9 mouse cellular contexts compared by ENCODE assay signal in the genomic region with DNA sequence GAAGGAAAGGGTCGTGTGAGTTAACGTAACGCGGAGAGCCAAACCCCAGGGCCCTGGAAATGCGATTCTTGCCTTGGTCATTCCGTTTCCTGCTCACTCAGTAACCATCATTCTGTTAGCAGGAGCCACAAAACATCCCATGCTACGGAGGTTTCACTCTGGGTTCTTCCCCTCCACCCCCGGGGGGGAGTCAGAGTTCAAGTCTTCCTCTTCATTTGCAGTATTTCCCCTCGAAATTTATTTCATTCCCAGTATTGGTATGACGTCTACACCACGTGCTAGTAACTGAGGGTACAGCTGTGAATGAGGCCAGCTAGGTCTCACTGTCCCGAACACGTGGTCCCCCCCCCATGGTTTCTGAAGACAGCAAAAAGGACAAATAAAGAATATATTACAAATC. TPM values are rescaled to one million over a fixed set of nuclear protein-coding genes. Genes with fewer than 3 reads are reported as not detected.
DNase-seq lines count a peak whose midpoint lies in the region; ATAC-seq and TF ChIP-seq lines count a peak whose summit lies in the region.
"Had no signal": no experiment of that assay in that cellular context is flagged by ENCODE, and none has a peak within 500 bp of the region (broad histone marks: within the 10 kb centered on the region; RNA-seq: fewer than 3 reads in every experiment).

No protein-coding gene starts in this region.

- TF ChIP-seq EP300 in liver, postnatal 0 days (IDR thresholded peaks at IDR 0.05; ENCODE audit: low read depth), result no peak

- no peaks in the 10 kb centered on the region for H3K9me3 ChIP-seq in heart, embryonic 14.5 days (ENCODE audit: control insufficient read depth, low read length)
- H3K9me3 ChIP-seq in ES-E14 (ENCODE audit: control insufficient read depth, insufficient read depth, low read depth, low read length), result no peaks in the 10 kb centered on the region
- no peaks in the 10 kb centered on the region for H3K9me3 ChIP-seq in forebrain, embryonic 15.5 days
- no peaks in the 10 kb centered on the region for H3K9me3 ChIP-seq in liver, postnatal 0 days (ENCODE audit: low read length)

- no peak for ATAC-seq in heart, embryonic 14.5 days (ENCODE audit: insufficient number of reproducible peaks, insufficient read depth, low FRiP score, low read depth)
- ATAC-seq in forebrain, embryonic 15.5 days (replicated peaks), result no peak
- no peak for ATAC-seq in liver, postnatal 0 days
- ATAC-seq: Patski had no signal

- in situ Hi-C loops in ES-E14 (cut with MboI; ENCODE audit: low sequenced_read_pairs in 2 of 2, unreplicated experiment in 2 of 2), result no loop called here

- no peak for TF ChIP-seq CTCF in liver, postnatal 0 days (IDR thresholded peaks at IDR 0.05; ENCODE audit: low read depth)

- H3K27ac ChIP-seq in heart, embryonic 14.5 days (replicated peaks in 1 of 2; ENCODE audit: control insufficient read depth in 1 of 2, insufficient read depth in 1 of 2, low read depth in 2 of 2, low read length in 2 of 2), result no peak overlapping the region
- H3K27ac ChIP-seq in ES-E14 (ENCODE audit: insufficient read depth, low read depth, low read length, poor library complexity, severe bottlenecking), result no peak overlapping the region; the same call in 1 of the 2 replicates
- no peak overlapping the region for H3K27ac ChIP-seq in forebrain, embryonic 15.5 days (replicated peaks)
- peak overlapping the region; percentile 88 for H3K27ac ChIP-seq in liver, postnatal 0 days (ENCODE audit: low read depth)

- intact Hi-C loops in heart, postnatal 25 days (cut with DNase I), result loop anchor here (10.0 kb wide), 1 partner anchor 925 kb away; the partner anchor contains the start of gene Strap

- H3K9ac ChIP-seq in heart, embryonic 14.5 days (ENCODE audit: low read length), result no peak overlapping the region; the same call in 1 of the 2 replicates
- H3K9ac ChIP-seq in ES-E14 (ENCODE audit: insufficient read depth, low read depth, low read length, poor library complexity, severe bottlenecking), result peak overlapping the region; percentile 93; the same call in 1 of the 2 replicates
- no peak overlapping the region for H3K9ac ChIP-seq in forebrain, embryonic 15.5 days (replicated peaks)
- peak overlapping the region; percentile 91 for H3K9ac ChIP-seq in liver, postnatal 0 days (replicated peaks)

- H3K36me3 ChIP-seq in heart, embryonic 14.5 days (ENCODE audit: control insufficient read depth, insufficient read depth, low read length), result peaks cover 30% of the 10 kb centered on the region
- H3K36me3 ChIP-seq in ES-E14 (ENCODE audit: control insufficient read depth, insufficient read depth, low read length, poor library complexity, severe bottlenecking), result peaks cover 20% of the 10 kb centered on the region
- H3K36me3 ChIP-seq in forebrain, embryonic 15.5 days, result peaks cover 29% of the 10 kb centered on the region
- H3K36me3 ChIP-seq in liver, postnatal 0 days (replicated peaks; ENCODE audit: insufficient read depth, low read length), result peaks cover 26% of the 10 kb centered on the region

- peak overlapping the region; percentile 6 to 77; a peak in 3 of 4 replicates for H3K4me3 ChIP-seq in heart, embryonic 14.5 days (ENCODE audit: control insufficient read depth in 1 of 2, insufficient read depth in 1 of 2, low read depth in 1 of 2, low read length in 2 of 2)
- H3K4me3 ChIP-seq in ES-E14 (ENCODE audit: insufficient read depth in 1 of 2, low read depth in 1 of 2, low read length in 2 of 2, poor library complexity in 1 of 2, severe bottlenecking in 1 of 2), result peak overlapping the region; percentile 80 to 98
- 0 out of 2 replicates have a peak overlapping the region, but pooled peaks have one; percentile 86 for H3K4me3 ChIP-seq in forebrain, embryonic 15.5 days
- peak overlapping the region; percentile 91 for H3K4me3 ChIP-seq in liver, postnatal 0 days (ENCODE audit: low read depth, low read length)

- WGBS in heart, embryonic 14.5 days, result 66% methylated on average over 13 of the region's 13 CpGs
- WGBS in forebrain, embryonic 15.5 days, result 82% methylated on average over 13 of the region's 13 CpGs
- 45% methylated on average over 13 of the region's 13 CpGs for WGBS in liver, postnatal 0 days (ENCODE audit: insufficient replicate concordance)

- H3K4me1 ChIP-seq in heart, embryonic 14.5 days (ENCODE audit: control insufficient read depth in 2 of 2, insufficient read depth in 2 of 2, low read length in 2 of 2), result peaks cover 7 to 14% of the 10 kb centered on the region in 2 experiments
- peaks cover 0 to 18% of the 10 kb centered on the region in 2 experiments; a peak in 2 of 4 replicates for H3K4me1 ChIP-seq in ES-E14 (ENCODE audit: control insufficient read depth in 2 of 2, insufficient read depth in 2 of 2, low read length in 2 of 2, poor library complexity in 1 of 2)
- H3K4me1 ChIP-seq in forebrain, embryonic 15.5 days, result peaks cover 25% of the 10 kb centered on the region
- peaks cover 24% of the 10 kb centered on the region for H3K4me1 ChIP-seq in liver, postnatal 0 days (ENCODE audit: insufficient read depth)

- H3K27me3 ChIP-seq in heart, embryonic 14.5 days (ENCODE audit: control insufficient read depth, insufficient read depth, low read length), result no peaks in the 10 kb centered on the region
- H3K27me3 ChIP-seq in forebrain, embryonic 15.5 days, result no peaks in the 10 kb centered on the region
- no peaks in the 10 kb centered on the region for H3K27me3 ChIP-seq in liver, postnatal 0 days (ENCODE audit: insufficient read depth, low read length)
- H3K27me3 ChIP-seq: Patski had no signal

- peak overlapping the region; percentile 91 for H3K4me2 ChIP-seq in heart, embryonic 14.5 days (ENCODE audit: low read length)
- peak overlapping the region; percentile 91 for H3K4me2 ChIP-seq in forebrain, embryonic 15.5 days (replicated peaks)
- peak overlapping the region; percentile 96 for H3K4me2 ChIP-seq in liver, postnatal 0 days (ENCODE audit: low read depth, low read length)

- DNase-seq in heart, postnatal 25 days (ENCODE audit: low spot score), result no peak
- no peak for DNase-seq in ES-E14 (ENCODE audit: low read depth, low spot score)
- DNase-seq in liver, postnatal 0 days, result no peak
- no peak for DNase-seq in embryo, embryonic 9.5 days (ENCODE audit: extremely low spot score)
- DNase-seq in right cerebral cortex, postnatal 4 days, result no peak
- no peak for DNase-seq in ovary, adult 18-20 months (ENCODE audit: low spot score)

TF ChIP-seq in ES-E14, 5 proteins besides CTCF, POLR2A, EP300 and RAD21:
- TF ChIP-seq ZC3H11A (IDR thresholded peaks at IDR 0.05; ENCODE audit: borderline replicate concordance, low read depth, low read length), result no peak
- no peak for TF ChIP-seq MAFK (IDR thresholded peaks at IDR 0.05; ENCODE audit: insufficient read depth, low read depth, low read length)

RNA-seq across cellular contexts. Expression of gene H2afj, which starts 1.6 kb away (rescaled TPM):
- polyA plus RNA-seq in heart, embryonic 14.5 days (2014; fragmentation: Nextera tagmentation; extraction: Ambion mirVana), result 71.4 TPM in 2 replicates
- 10 to 100 TPM; 28.3 to 33.9 TPM for total RNA-seq in heart, postnatal 25 days (2021)
- total RNA-seq in ES-E14 (2012; rRNA removed), result 185 and 274 TPM in 2 replicates
- polyA plus RNA-seq in forebrain, embryonic 15.5 days (2015; fragmentation: Nextera tagmentation; extraction: Ambion mirVana), result 120 and 132 TPM in 2 replicates
- polyA plus RNA-seq in liver, postnatal 0 days (2015; fragmentation: Nextera tagmentation; extraction: Ambion mirVana), result 147 and 152 TPM in 2 replicates

RNA-seq across cellular contexts. Expression of gene Hist4h4, which starts 5.5 kb away (rescaled TPM):
- polyA plus RNA-seq in heart, embryonic 14.5 days (2014; fragmentation: Nextera tagmentation; extraction: Ambion mirVana), result 0.20 and 0.35 TPM in 2 replicates
- 10 to 100 TPM in 1 of 2 experiments, 1 to 10 TPM in 1; 8.3 to 11.5 TPM for total RNA-seq in heart, postnatal 25 days (2021)
- 70.5 and 110 TPM in 2 replicates for total RNA-seq in ES-E14 (2012; rRNA removed)
- 0.97 and 1.1 TPM in 2 replicates for polyA plus RNA-seq in forebrain, embryonic 15.5 days (2015; fragmentation: Nextera tagmentation; extraction: Ambion mirVana)
- 1.1 and 1.4 TPM in 2 replicates for polyA plus RNA-seq in liver, postnatal 0 days (2015; fragmentation: Nextera tagmentation; extraction: Ambion mirVana)

RNA-seq across cellular contexts. Expression of gene BC049715, which starts 17.8 kb away (rescaled TPM):
- 1.1 and 2.3 TPM in 2 replicates for polyA plus RNA-seq in heart, embryonic 14.5 days (2014; fragmentation: Nextera tagmentation; extraction: Ambion mirVana)
- 1 to 10 TPM in 1 of 2 experiments, under 1 TPM in 1; 0.62 to 2.0 TPM for total RNA-seq in heart, postnatal 25 days (2021)
- 0.90 and 1.2 TPM in 2 replicates for total RNA-seq in ES-E14 (2012; rRNA removed)
- polyA plus RNA-seq in forebrain, embryonic 15.5 days (2015; fragmentation: Nextera tagmentation; extraction: Ambion mirVana), result 0.93 and 1.1 TPM in 2 replicates
- 0.44 and 0.99 TPM in 2 replicates for polyA plus RNA-seq in liver, postnatal 0 days (2015; fragmentation: Nextera tagmentation; extraction: Ambion mirVana)

RNA-seq across cellular contexts. Expression of gene Wbp11, which starts 18.4 kb away (rescaled TPM):
- 67.7 and 69.5 TPM in 2 replicates for polyA plus RNA-seq in heart, embryonic 14.5 days (2014; fragmentation: Nextera tagmentation; extraction: Ambion mirVana)
- total RNA-seq in heart, postnatal 25 days (2021), result 10 to 100 TPM; 57.0 to 63.3 TPM
- 33.5 and 41.7 TPM in 2 replicates for total RNA-seq in ES-E14 (2012; rRNA removed)
- 79.0 and 82.5 TPM in 2 replicates for polyA plus RNA-seq in forebrain, embryonic 15.5 days (2015; fragmentation: Nextera tagmentation; extraction: Ambion mirVana)
- polyA plus RNA-seq in liver, postnatal 0 days (2015; fragmentation: Nextera tagmentation; extraction: Ambion mirVana), result 32.8 and 33.8 TPM in 2 replicates

RNA-seq across cellular contexts. Expression of gene Smco3, which starts 25.6 kb away (rescaled TPM):
- polyA plus RNA-seq in heart, embryonic 14.5 days (2014; fragmentation: Nextera tagmentation; extraction: Ambion mirVana), result not detected in 2 replicates
- total RNA-seq in heart, postnatal 25 days (2021), result not detected
- not detected in 2 replicates for total RNA-seq in ES-E14 (2012; rRNA removed)
- 0.18 TPM in 1 of 2 replicates, not detected in the other for polyA plus RNA-seq in forebrain, embryonic 15.5 days (2015; fragmentation: Nextera tagmentation; extraction: Ambion mirVana)
- polyA plus RNA-seq in liver, postnatal 0 days (2015; fragmentation: Nextera tagmentation; extraction: Ambion mirVana), result not detected in 2 replicates

Comparison
In these comparisons a context has a peak if more than half of its experiments do, and no peak if none do; other contexts are left out.
1. H3K9ac ChIP-seq: peak in ES-E14 (single experiment) and liver, postnatal 0 days (single experiment); none in heart, embryonic 14.5 days (single experiment) and forebrain, embryonic 15.5 days (single experiment).
2. Peak in every context shown above with its lines, with median percentiles within 50 percentile points of each other: H3K4me2 ChIP-seq and H3K4me3 ChIP-seq.